Mouse (Mus musculus) forebrain, embryonic 16.5 days (tissue): ENCODE results near the gene Trio. TPM values are rescaled to one million over a fixed set of nuclear protein-coding genes. Genes with fewer than 3 reads are reported as not detected.
A peak's percentile ranks its signal among the peaks of the same experiment; 100 is the strongest.

Source experiments
- ATAC-seq: fragments of 200-750 bp; cut with Nextera tagmentation; 2 replicates; pipeline ENCODE4 v1.8.0; 2017; ENCODE audit warnings: mild to moderate bottlenecking, moderate library complexity
- H3K27ac ChIP-seq: fragments of 300-500 bp; sonication (generic); 2 replicates; pipeline ENCODE4 v1.5.1; 2014; ENCODE audit warnings: low read length, control low read depth
- H3K27me3 ChIP-seq: fragments of 300-500 bp; sonication (generic); replicated peaks from 2 replicates; pipeline ENCODE4 v1.6.1; 2014; ENCODE audit warnings: low read length; ENCODE audit not compliant: control insufficient read depth, insufficient read depth
- H3K36me3 ChIP-seq: fragments of 300-500 bp; sonication (generic); 2 replicates; pipeline ENCODE4 v1.6.1; 2014; ENCODE audit not compliant: control insufficient read depth, insufficient read depth
- H3K4me1 ChIP-seq: fragments of 300-500 bp; sonication (generic); replicated peaks from 2 replicates; pipeline ENCODE4 v1.6.1; 2014; ENCODE audit warnings: low read length; ENCODE audit not compliant: control insufficient read depth, insufficient read depth
- H3K4me2 ChIP-seq: fragments of 300-500 bp; sonication (generic); 2 replicates; pipeline ENCODE4 v1.6.1; 2014; ENCODE audit warnings: mild to moderate bottlenecking, low read length, control low read depth
- H3K4me3 ChIP-seq: fragments of 300-500 bp; sonication (generic); replicated peaks from 2 replicates; pipeline ENCODE4 v1.5.1; 2014; ENCODE audit warnings: mild to moderate bottlenecking, low read length, control low read depth
- H3K9ac ChIP-seq: fragments of 300-500 bp; sonication (generic); replicated peaks from 2 replicates; pipeline ENCODE4 v1.6.1; 2014; ENCODE audit warnings: low read depth, low read length, control low read depth
- H3K9me3 ChIP-seq: fragments of 300-500 bp; sonication (generic); 2 replicates; pipeline ENCODE4 v1.6.1; 2016; ENCODE audit warnings: low read length; ENCODE audit not compliant: control insufficient read depth
- WGBS: fragments of 180-500 bp; shearing (Covaris S2); extraction: QIAGEN DNeasy Blood & Tissue Kit; methylation state at CpG from one replicate; pipeline ENCODE4 v1.1.7; 2014; 5-methylcytosine and 5-hydroxymethylcytosine counted together
- polyA plus RNA-seq: library from polyadenylated mRNA; unstranded; fragments of >200 nt; fragmentation: Nextera tagmentation; extraction: Ambion mirVana; gene quantifications from 2 replicates; pipeline ENCODE4 v1.2.1, GENCODE M21; 2015

The Trio gene
- 40.8 and 42.6 TPM in 2 replicates for polyA plus RNA-seq

DNA sequence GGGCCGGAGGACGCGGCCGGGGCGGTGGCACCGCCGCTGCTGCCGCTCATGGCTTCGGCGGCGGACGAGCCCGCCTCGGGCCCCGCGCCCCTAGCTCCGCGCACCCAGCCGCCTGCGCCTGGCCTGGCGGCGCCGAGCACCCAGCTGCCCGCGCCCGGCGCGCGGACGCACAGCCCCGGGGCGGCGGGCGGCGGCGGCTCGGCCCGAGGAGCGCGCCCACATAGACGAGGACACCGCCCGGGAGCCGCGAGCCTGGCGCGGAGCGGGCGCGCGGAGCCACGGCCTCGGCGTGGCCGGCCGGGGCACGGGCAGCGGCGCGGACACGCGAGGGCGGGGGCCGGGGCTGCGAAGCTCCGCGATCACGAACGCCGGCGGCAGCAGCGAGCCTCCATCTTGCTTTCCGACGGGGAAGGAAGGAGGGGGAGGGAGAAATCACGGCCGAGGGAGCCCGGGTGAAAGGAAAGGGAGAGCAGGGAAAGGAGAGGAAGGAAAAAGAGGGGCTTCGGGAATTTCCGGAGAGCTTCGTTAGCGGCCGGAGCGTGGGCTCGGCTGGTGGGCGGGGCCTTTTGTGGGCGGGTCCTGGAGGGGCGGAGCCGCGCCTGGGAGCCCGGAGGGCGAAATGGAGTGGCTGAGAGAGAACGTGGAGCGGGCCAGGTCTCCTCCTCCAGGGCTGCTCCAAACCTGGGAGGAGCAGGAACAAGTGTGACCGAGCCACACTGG lies at the start of gene Trio:
Gene Trio (minus strand): TSS at position 402 of the 720 bp plus-strand sequence.
- H3K4me2 ChIP-seq = peak within 1 kb of the TSS; percentile 82
- peak within 1 kb of the TSS; percentile 99 for H3K9ac ChIP-seq
- H3K4me3 ChIP-seq = peak within 1 kb of the TSS; percentile 88
- H3K4me1 ChIP-seq = peaks cover 36% of the 10 kb centered on the region
- H3K27me3 ChIP-seq = no peaks in the 10 kb centered on the region
- H3K27ac ChIP-seq = peak within 1 kb of the TSS; percentile 99
- H3K36me3 ChIP-seq = no peaks in the 10 kb centered on the region
- under 1% methylated on average over 88 of the region's 94 CpGs for WGBS
- no peaks in the 10 kb centered on the region for H3K9me3 ChIP-seq
- peak; percentile 96 for ATAC-seq

DNA sequence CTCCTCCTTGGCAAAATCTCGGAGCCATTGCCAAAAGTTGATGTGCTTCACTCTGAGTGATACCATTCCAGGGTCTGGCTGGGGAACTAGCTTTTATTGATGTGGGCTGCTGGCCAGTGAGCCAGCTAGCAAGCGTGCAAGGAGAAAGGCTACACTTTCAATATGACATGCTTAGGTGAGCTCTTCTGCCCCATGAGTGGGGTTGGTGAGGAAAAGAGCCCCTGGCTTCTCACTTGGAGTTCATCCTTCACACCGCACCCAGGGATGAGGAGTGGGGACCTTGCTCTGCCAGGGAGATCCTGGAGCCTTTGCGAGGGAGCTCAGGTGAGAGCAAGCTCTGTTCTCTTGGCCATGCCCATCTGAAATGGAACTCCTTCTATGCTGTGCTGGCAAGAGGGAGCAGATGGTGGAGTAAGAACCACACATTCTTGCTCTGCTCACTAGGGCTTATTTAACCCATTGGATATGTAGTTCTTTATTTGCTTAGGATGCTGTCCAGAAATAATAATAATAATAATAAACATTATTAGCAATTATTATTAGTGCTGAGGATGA lies 48.8 kb upstream of the Trio start:
- no peaks in the 10 kb centered on the region for H3K36me3 ChIP-seq
- no peak overlapping the region for H3K9ac ChIP-seq
- no peaks in the 10 kb centered on the region for H3K4me1 ChIP-seq
- no peaks in the 10 kb centered on the region for H3K9me3 ChIP-seq
- no peak overlapping the region for H3K27ac ChIP-seq
- H3K27me3 ChIP-seq = no peaks in the 10 kb centered on the region
- H3K4me3 ChIP-seq = no peak overlapping the region
- WGBS = 89% methylated on average over 4 of the region's 4 CpGs
- ATAC-seq = no peak
- no peak overlapping the region for H3K4me2 ChIP-seq

- no peak overlapping the region for H3K4me2 ChIP-seq
- no peaks in the 10 kb centered on the region for H3K36me3 ChIP-seq
- no peak overlapping the region for H3K4me3 ChIP-seq
- no peaks in the 10 kb centered on the region for H3K4me1 ChIP-seq
- WGBS = 31% methylated on average over 7 of the region's 7 CpGs
- no peaks in the 10 kb centered on the region for H3K27me3 ChIP-seq
- no peaks in the 10 kb centered on the region for H3K9me3 ChIP-seq
- no peak for ATAC-seq
- no peak overlapping the region for H3K9ac ChIP-seq
- H3K27ac ChIP-seq = no peak overlapping the region
Measured at GRCm38 (mm10) chr15:28071601-28072000, 46.0 kb upstream of the Trio start.

DNA sequence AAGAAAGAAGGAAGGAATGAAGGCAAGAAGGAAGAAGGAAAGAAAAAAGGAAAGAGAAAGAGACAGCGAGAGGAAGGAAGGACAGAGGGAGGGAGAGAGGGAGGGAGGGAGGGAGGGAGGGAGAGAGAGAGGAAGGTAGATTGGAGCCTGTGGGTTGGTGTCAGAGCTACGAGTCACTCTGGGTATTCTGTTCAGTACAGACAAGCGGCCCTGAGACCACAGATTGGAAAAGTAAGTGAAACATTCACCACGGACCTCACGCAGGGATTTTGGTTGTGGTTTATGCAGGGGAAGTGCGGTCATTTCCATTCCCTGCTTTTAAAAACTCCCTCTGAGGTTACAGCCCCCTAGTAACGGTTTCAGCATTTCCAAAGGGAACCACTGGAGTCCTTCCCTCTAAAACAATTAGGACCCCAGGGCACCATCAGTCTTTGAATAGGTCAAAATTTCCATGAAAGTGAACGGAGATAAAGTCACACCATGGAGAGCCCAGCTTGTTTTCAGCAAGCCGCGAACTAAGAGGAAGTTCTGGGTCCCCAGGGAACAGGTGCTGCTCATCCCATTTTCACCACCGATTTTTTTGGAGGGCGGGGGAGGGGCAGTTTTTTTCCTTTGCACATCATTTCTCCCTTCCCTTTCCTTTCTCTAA lies 45.2 kb upstream of the Trio start:
- H3K4me3 ChIP-seq = no peak overlapping the region
- no peak for ATAC-seq
- no peaks in the 10 kb centered on the region for H3K9me3 ChIP-seq
- H3K4me2 ChIP-seq = no peak overlapping the region; the same call in 1 of the 2 replicates
- H3K4me1 ChIP-seq = no peaks in the 10 kb centered on the region
- 5% methylated on average over 12 of the region's 12 CpGs for WGBS
- no peak overlapping the region for H3K9ac ChIP-seq
- H3K27ac ChIP-seq = no peak overlapping the region
- no peaks in the 10 kb centered on the region for H3K27me3 ChIP-seq
- H3K36me3 ChIP-seq = no peaks in the 10 kb centered on the region

DNA sequence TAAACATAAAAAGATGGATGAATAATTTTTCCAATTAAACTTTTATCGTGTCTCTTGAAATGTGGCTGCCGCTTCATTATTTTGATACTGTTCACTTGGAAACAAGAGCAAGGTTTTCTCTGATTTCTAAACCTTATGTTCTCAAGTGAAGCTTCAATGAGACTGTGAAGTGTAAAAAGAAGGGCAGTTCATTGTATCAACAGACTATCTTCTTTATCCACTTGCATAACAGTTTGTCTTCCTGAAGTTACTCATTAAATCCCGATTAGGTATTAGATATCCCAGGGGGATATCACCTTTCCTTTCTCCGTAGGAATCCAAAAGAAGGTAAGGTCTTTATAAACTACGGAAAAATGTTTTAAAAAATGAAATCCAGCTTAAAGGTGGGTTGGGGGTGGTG lies 44.6 kb upstream of the Trio start:
- H3K4me2 ChIP-seq = no peak overlapping the region
- H3K4me1 ChIP-seq = no peaks in the 10 kb centered on the region
- no peaks in the 10 kb centered on the region for H3K27me3 ChIP-seq
- no peak overlapping the region for H3K9ac ChIP-seq
- H3K36me3 ChIP-seq = no peaks in the 10 kb centered on the region
- WGBS = 71% methylated on average over 5 of the region's 5 CpGs
- no peak overlapping the region for H3K27ac ChIP-seq
- H3K4me3 ChIP-seq = no peak overlapping the region
- no peak for ATAC-seq
- H3K9me3 ChIP-seq = no peaks in the 10 kb centered on the region

DNA sequence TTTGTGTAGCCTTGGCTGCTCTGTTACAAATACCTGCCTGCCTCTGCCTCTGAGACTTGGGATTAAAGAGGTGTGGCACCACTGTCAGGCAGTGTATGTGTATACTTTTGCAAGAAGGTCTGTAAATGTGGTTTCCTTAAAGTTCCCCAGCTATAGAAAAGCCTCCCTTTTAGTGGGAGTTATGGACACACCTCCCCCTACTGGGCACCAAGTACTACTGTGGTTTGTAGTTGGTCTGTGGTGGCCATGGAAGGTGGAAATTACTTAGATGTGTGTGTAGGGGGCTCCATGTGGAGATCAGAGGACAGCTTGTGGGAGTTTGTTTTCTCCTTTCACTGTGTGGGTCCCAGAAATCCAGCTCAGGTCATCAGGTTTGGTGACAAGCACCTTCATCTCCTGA lies 41.7 kb upstream of the Trio start:
- Histone ChIP-seq H3K27me3 (no peaks in the 10 kb centered on the region), H3K9ac (no peak overlapping the region), H3K9me3 (no peaks in the 10 kb centered on the region), H3K36me3 (no peaks in the 10 kb centered on the region), H3K4me1 (no peaks in the 10 kb centered on the region), H3K4me3 (no peak overlapping the region), H3K27ac (no peak overlapping the region), H3K4me2 (no peak overlapping the region)
- no peak for ATAC-seq

GRCm38 (mm10) chr15:28066468-28066867 lies 40.8 kb upstream of the Trio start:
- no peak overlapping the region for H3K4me2 ChIP-seq
- no peak overlapping the region for H3K9ac ChIP-seq
- H3K27ac ChIP-seq = no peak overlapping the region
- ATAC-seq = no peak
- WGBS = 66% methylated on average over 2 of the region's 2 CpGs
- no peaks in the 10 kb centered on the region for H3K4me1 ChIP-seq
- H3K9me3 ChIP-seq = no peaks in the 10 kb centered on the region
- no peak overlapping the region for H3K4me3 ChIP-seq
- H3K27me3 ChIP-seq = no peaks in the 10 kb centered on the region
- no peaks in the 10 kb centered on the region for H3K36me3 ChIP-seq

GRCm38 (mm10) chr15:28065572-28065971 lies 39.9 kb upstream of the Trio start:
- no peak for ATAC-seq
- 33% methylated on average over 5 of the region's 5 CpGs for WGBS
- no peaks in the 10 kb centered on the region for H3K4me1 ChIP-seq
- H3K27me3 ChIP-seq = no peaks in the 10 kb centered on the region
- no peaks in the 10 kb centered on the region for H3K9me3 ChIP-seq
- H3K36me3 ChIP-seq = no peaks in the 10 kb centered on the region
- no peak overlapping the region for H3K4me2 ChIP-seq
- H3K27ac ChIP-seq = no peak overlapping the region
- no peak overlapping the region for H3K4me3 ChIP-seq
- H3K9ac ChIP-seq = no peak overlapping the region

DNA sequence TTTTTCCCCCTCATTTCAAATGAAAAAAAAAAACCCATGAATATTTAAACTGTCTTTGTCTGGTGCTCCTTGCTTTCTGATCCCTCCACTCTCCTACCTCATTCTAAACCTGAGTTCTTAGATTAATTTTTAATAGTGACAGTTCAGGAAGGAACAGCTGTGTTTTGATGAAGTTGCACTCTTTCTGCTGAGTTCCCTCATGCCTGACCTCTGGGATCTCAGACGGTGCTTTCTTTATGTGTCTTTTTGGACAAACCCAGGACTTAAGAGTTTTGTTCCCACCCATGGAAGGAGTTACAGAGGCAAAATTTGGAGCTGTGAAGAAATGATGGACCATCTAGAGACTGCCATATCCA lies 39.1 kb upstream of the Trio start:
- Histone ChIP-seq H3K4me2 (no peak overlapping the region), H3K9ac (no peak overlapping the region), H3K4me3 (no peak overlapping the region), H3K27me3 (no peaks in the 10 kb centered on the region), H3K27ac (no peak overlapping the region), H3K36me3 (no peaks in the 10 kb centered on the region), H3K4me1 (no peaks in the 10 kb centered on the region), H3K9me3 (no peaks in the 10 kb centered on the region)
- 61% methylated on average over 1 of the region's 1 CpGs for WGBS
- ATAC-seq = no peak
